Mouse (Mus musculus) heart, embryonic 10.5 days (tissue): ENCODE results near the gene Trafd1. TPM values are rescaled to one million over a fixed set of nuclear protein-coding genes. Genes with fewer than 3 reads are reported as not detected.
"Not testable (repeated sequence)": the region's sequence is repeated elsewhere in the genome, so short reads cannot be mapped to it uniquely, and the experiment has no call there.

Experiments
- DNase-seq: peaks from one replicate; pipeline ENCODE4 v3.0.0-alpha.2; 2017; ENCODE audit warnings: low spot score
- H3K27ac ChIP-seq: fragments of 300-500 bp; sonication (generic); 2 replicates; pipeline ENCODE4 v1.5.1; 2016; ENCODE audit warnings: mild to moderate bottlenecking
- H3K27me3 ChIP-seq: fragments of 300-500 bp; sonication (generic); 2 replicates; pipeline ENCODE4 v1.6.1; 2016; ENCODE audit warnings: mild to moderate bottlenecking; ENCODE audit not compliant: poor library complexity, insufficient read depth, severe bottlenecking
- H3K36me3 ChIP-seq: fragments of 300-500 bp; sonication (generic); 2 replicates; pipeline ENCODE4 v1.6.1; 2016; ENCODE audit warnings: mild to moderate bottlenecking, moderate library complexity
- H3K4me1 ChIP-seq: fragments of 300-500 bp; sonication (generic); 2 replicates; pipeline ENCODE4 v1.6.1; 2016; ENCODE audit warnings: mild to moderate bottlenecking
- H3K4me3 ChIP-seq: fragments of 300-500 bp; sonication (generic); 2 replicates; pipeline ENCODE4 v1.5.1; 2016; ENCODE audit warnings: mild to moderate bottlenecking, moderate library complexity
- H3K9me3 ChIP-seq: fragments of 300-500 bp; sonication (generic); 2 replicates; pipeline ENCODE4 v1.6.1; 2016; ENCODE audit warnings: mild to moderate bottlenecking, moderate library complexity
- WGBS: fragments of 180-500 bp; shearing (Covaris S2); methylation state at CpG from one replicate; pipeline ENCODE4 v1.1.7; 2016; 5-methylcytosine and 5-hydroxymethylcytosine counted together
- polyA plus RNA-seq: library from polyadenylated mRNA; unstranded; fragments of >200 nt; fragmentation: Nextera tagmentation; extraction: Ambion mirVana; gene quantifications from 2 replicates; pipeline ENCODE4 v1.2.1, GENCODE M21; 2016

The Trafd1 gene
- polyA plus RNA-seq, 1 experiment from 2014 or later = 71.9 TPM

- Histone ChIP-seq H3K9me3 (no peaks in the 10 kb centered on the region; the same call in 1 of the 2 replicates), H3K36me3 (peaks cover 88% of the 10 kb centered on the region), H3K27me3 (no peaks in the 10 kb centered on the region), H3K27ac (no peak overlapping the region), H3K4me3 (no peak overlapping the region), H3K4me1 (no peaks in the 10 kb centered on the region)
- WGBS = 91% methylated on average over 13 of the region's 13 CpGs
- no peak for DNase-seq
These were observed 6.7 kb downstream of the Trafd1 start for GRCm38 (mm10) chr5:121378678-121379256.

GRCm38 (mm10) chr5:121376972-121377371 lies 8.5 kb downstream of the Trafd1 start:
- 70% methylated on average over 5 of the region's 5 CpGs for WGBS
- H3K27me3 ChIP-seq, H3K4me3 ChIP-seq, DNase-seq, H3K4me1 ChIP-seq, H3K27ac ChIP-seq, H3K9me3 ChIP-seq: not testable (repeated sequence)
- H3K36me3 ChIP-seq = peaks cover 93% of the 10 kb centered on the region

GRCm38 (mm10) chr5:121374790-121375189 lies 10.6 kb downstream of the Trafd1 start:
- Histone ChIP-seq H3K36me3 (peaks cover 89% of the 10 kb centered on the region), H3K4me3 (no peak overlapping the region), H3K27ac (no peak overlapping the region), H3K4me1 (no peaks in the 10 kb centered on the region), H3K27me3 (no peaks in the 10 kb centered on the region), H3K9me3 (no peaks in the 10 kb centered on the region)
- WGBS = 91% methylated on average over 3 of the region's 3 CpGs
- DNase-seq = no peak

- Histone ChIP-seq H3K27ac (no peak overlapping the region), H3K27me3 (no peaks in the 10 kb centered on the region), H3K9me3 (no peaks in the 10 kb centered on the region), H3K4me3 (no peak overlapping the region), H3K36me3 (peaks cover 89% of the 10 kb centered on the region), H3K4me1 (no peaks in the 10 kb centered on the region)
- WGBS = 92% methylated on average over 6 of the region's 6 CpGs
- DNase-seq = no peak
These were observed 13.7 kb downstream of the Trafd1 start for GRCm38 (mm10) chr5:121371712-121372111.

- no peak for DNase-seq
- Histone ChIP-seq H3K27me3 (no peaks in the 10 kb centered on the region), H3K9me3 (no peaks in the 10 kb centered on the region), H3K27ac (no peak overlapping the region; the same call in 1 of the 2 replicates), H3K4me1 (no peaks in the 10 kb centered on the region), H3K36me3 (peaks cover 92% of the 10 kb centered on the region), H3K4me3 (no peak overlapping the region)
- WGBS = 83% methylated on average over 4 of the region's 4 CpGs
These were observed 18.2 kb downstream of the Trafd1 start for GRCm38 (mm10) chr5:121367255-121367654.

GRCm38 (mm10) chr5:121366449-121367225 lies 18.8 kb downstream of the Trafd1 start:
- peaks cover 92% of the 10 kb centered on the region for H3K36me3 ChIP-seq
- H3K27me3 ChIP-seq = no peaks in the 10 kb centered on the region
- no peak for DNase-seq
- no peak overlapping the region for H3K4me3 ChIP-seq
- no peak overlapping the region for H3K27ac ChIP-seq
- 84% methylated on average over 16 of the region's 16 CpGs for WGBS
- H3K4me1 ChIP-seq = 0 out of 2 replicates have a peak, but pooled peaks cover 4% of the 10 kb centered on the region
- H3K9me3 ChIP-seq = no peaks in the 10 kb centered on the region

- DNase-seq = no peak
- 87% methylated on average over 7 of the region's 7 CpGs for WGBS
- Histone ChIP-seq H3K9me3 (no peaks in the 10 kb centered on the region), H3K27ac (no peak overlapping the region), H3K27me3 (0 out of 2 replicates have a peak, but pooled peaks cover 4% of the 10 kb centered on the region), H3K4me1 (peaks cover 15% of the 10 kb centered on the region), H3K36me3 (peaks cover 98% of the 10 kb centered on the region), H3K4me3 (no peak overlapping the region)
These were observed 22.0 kb downstream of the Trafd1 start for GRCm38 (mm10) chr5:121363441-121363840.

- DNase-seq = no peak
- Histone ChIP-seq H3K27ac (no peak overlapping the region), H3K36me3 (peaks cover 97% of the 10 kb centered on the region), H3K9me3 (no peaks in the 10 kb centered on the region), H3K4me3 (no peak overlapping the region), H3K4me1 (peaks cover 17% of the 10 kb centered on the region), H3K27me3 (0 out of 2 replicates have a peak, but pooled peaks cover 4% of the 10 kb centered on the region)
- WGBS = 91% methylated on average over 5 of the region's 5 CpGs
These were observed 23.7 kb downstream of the Trafd1 start for GRCm38 (mm10) chr5:121361696-121362095.

GRCm38 (mm10) chr5:121359229-121359628 lies 26.2 kb downstream of the Trafd1 start:
- H3K27me3 ChIP-seq = 0 out of 2 replicates have a peak, but pooled peaks cover 4% of the 10 kb centered on the region
- no peaks in the 10 kb centered on the region for H3K9me3 ChIP-seq

GRCm38 (mm10) chr5:121343997-121344396 lies 41.4 kb downstream of the Trafd1 start:
- Histone ChIP-seq H3K36me3 (peaks cover 88% of the 10 kb centered on the region), H3K27me3 (no peaks in the 10 kb centered on the region), H3K27ac (no peak overlapping the region), H3K9me3 (no peaks in the 10 kb centered on the region), H3K4me3 (no peak overlapping the region), H3K4me1 (peaks cover 10% of the 10 kb centered on the region)
- DNase-seq = no peak
- 91% methylated on average over 8 of the region's 8 CpGs for WGBS

More at GRCm38 (mm10) chr5:121359229-121359628, 26.2 kb downstream of the Trafd1 start:
- H3K4me1 ChIP-seq = peaks cover 17% of the 10 kb centered on the region
- WGBS = 40% methylated on average over 9 of the region's 9 CpGs
- no peak for DNase-seq
- no peak overlapping the region for H3K4me3 ChIP-seq
- peaks cover 98% of the 10 kb centered on the region for H3K36me3 ChIP-seq
- H3K27ac ChIP-seq = no peak overlapping the region

GRCm38 (mm10) chr5:121342490-121342889 lies 42.9 kb downstream of the Trafd1 start:
- peaks cover 10% of the 10 kb centered on the region for H3K4me1 ChIP-seq
- H3K4me3 ChIP-seq = no peak overlapping the region
- WGBS = 90% methylated on average over 11 of the region's 11 CpGs
- H3K27me3 ChIP-seq = no peaks in the 10 kb centered on the region
- no peak for DNase-seq
- H3K27ac ChIP-seq = no peak overlapping the region
- H3K9me3 ChIP-seq = no peaks in the 10 kb centered on the region
- peaks cover 88% of the 10 kb centered on the region for H3K36me3 ChIP-seq

GRCm38 (mm10) chr5:121340965-121341473 lies 44.4 kb downstream of the Trafd1 start:
- no peak for DNase-seq
- Histone ChIP-seq H3K4me1 (peaks cover 10% of the 10 kb centered on the region), H3K27me3 (no peaks in the 10 kb centered on the region), H3K4me3 (no peak overlapping the region), H3K36me3 (peaks cover 92% of the 10 kb centered on the region), H3K9me3 (no peaks in the 10 kb centered on the region), H3K27ac (no peak overlapping the region)
- WGBS = 51% methylated on average over 7 of the region's 7 CpGs
